ENCODE assay signal across 21 mouse cellular contexts in genomic region chr3:133366096-133366495, GRCm38 (mm10).
"Had no signal": no experiment of that assay in that cellular context is flagged by ENCODE, and none has a peak within 500 bp of the region (broad histone marks: within the 10 kb centered on the region; RNA-seq: fewer than 3 reads in every experiment).

No protein-coding gene starts in this region.

- H3K36me3 ChIP-seq: neural tube, embryonic 12.5 days; neural tube, embryonic 15.5 days had no signal

- H3K4me3 ChIP-seq: liver, embryonic 13.5 days; midbrain, embryonic 12.5 days; myocyte; neural tube, embryonic 12.5 days; neural tube, embryonic 15.5 days had no signal

- H3K4me2 ChIP-seq: liver, embryonic 13.5 days; midbrain, embryonic 12.5 days; neural tube, embryonic 12.5 days; neural tube, embryonic 15.5 days had no signal

- H3K27ac ChIP-seq: liver, embryonic 13.5 days; midbrain, embryonic 12.5 days; neural tube, embryonic 12.5 days; neural tube, embryonic 15.5 days; stomach, postnatal 0 days had no signal

- ATAC-seq: midbrain, embryonic 16.5 days had no signal

- DNase-seq: kidney, adult 18-20 months; kidney, adult 9 months; kidney, postnatal 14 days; kidney, postnatal 4 days; left cerebral cortex, postnatal 4 days; liver, embryonic 13.5 days; lung, adult 2 months; lung, postnatal 14 days; lung, postnatal 4 days; right cerebral cortex, adult 18-20 months; right cerebral cortex, postnatal 14 days; right cerebral cortex, postnatal 4 days; thymus, adult 2 months; thymus, postnatal 14 days; thymus, postnatal 4 days had no signal

- H3K4me1 ChIP-seq: liver, embryonic 13.5 days; midbrain, embryonic 12.5 days; neural tube, embryonic 12.5 days; neural tube, embryonic 15.5 days had no signal

- H3K9ac ChIP-seq: liver, embryonic 13.5 days; midbrain, embryonic 12.5 days; neural tube, embryonic 12.5 days; neural tube, embryonic 15.5 days had no signal

- H3K9me3 ChIP-seq: liver, embryonic 13.5 days; midbrain, embryonic 12.5 days; neural tube, embryonic 12.5 days; neural tube, embryonic 15.5 days had no signal

- H3K27me3 ChIP-seq: liver, embryonic 13.5 days; midbrain, embryonic 12.5 days; neural tube, embryonic 12.5 days; neural tube, embryonic 15.5 days had no signal
